Mouse (Mus musculus): ENCODE results near the gene Mctp2.

GRCm38 (mm10) chr7:72260766-72261655 lies 45.4 kb downstream of the Mctp2 start:
- no peak for TF ChIP-seq GATA1 (IDR thresholded peaks at IDR 0.05; ENCODE audit: low read length)
- TF ChIP-seq TAL1 (IDR thresholded peaks at IDR 0.05; ENCODE audit: low read length): no peak
